Mouse (Mus musculus) lung, adult 2 months (tissue): ENCODE results near the gene Zfp949. TPM values are rescaled to one million over a fixed set of nuclear protein-coding genes. Genes with fewer than 3 reads are reported as not detected.

ENCODE experiments used
- DNase-seq: peaks from one replicate; pipeline ENCODE4 v3.0.0; 2022
- H3K4me1 ChIP-seq: fragments of 200-500 bp; 2 replicates; pipeline ENCODE4 v1.6.1; 2011; ENCODE audit warnings: low read length; ENCODE audit not compliant: control insufficient read depth, insufficient read depth
- H3K4me3 ChIP-seq: fragments of 200-500 bp; replicated peaks from 2 replicates; pipeline ENCODE3; 2011; ENCODE audit warnings: low read depth, mild to moderate bottlenecking, control low read depth, low read length; ENCODE audit errors: extremely low read depth
- CTCF ChIP-seq: fragments of 200-500 bp; IDR thresholded peaks from 2 replicates; pipeline ENCODE4 v1.5.1; 2011; ENCODE audit warnings: mild to moderate bottlenecking, low read length, control low read depth; ENCODE audit not compliant: insufficient read depth
- POLR2A ChIP-seq: fragments of 200-500 bp; IDR thresholded peaks from 2 replicates; pipeline ENCODE4 v1.6.1; 2011; ENCODE audit warnings: low read depth, mild to moderate bottlenecking, control low read depth, low read length, borderline replicate concordance; ENCODE audit errors: extremely low read depth
- WGBS: fragments of 180-500 bp; shearing (Covaris S2); methylation state at CpG from one replicate; pipeline ENCODE4 v1.1.7; 2018; 5-methylcytosine and 5-hydroxymethylcytosine counted together
- polyA plus RNA-seq: library from polyadenylated mRNA; depleted of rRNA; stranded (reverse); fragments of >200 nt; gene quantifications from 2 replicates; pipeline ENCODE4 v1.2.3, GENCODE M21; 2012; rRNA removed

Zfp949 gene
- 2.8 and 5.5 TPM in 2 replicates for polyA plus RNA-seq

DNA sequence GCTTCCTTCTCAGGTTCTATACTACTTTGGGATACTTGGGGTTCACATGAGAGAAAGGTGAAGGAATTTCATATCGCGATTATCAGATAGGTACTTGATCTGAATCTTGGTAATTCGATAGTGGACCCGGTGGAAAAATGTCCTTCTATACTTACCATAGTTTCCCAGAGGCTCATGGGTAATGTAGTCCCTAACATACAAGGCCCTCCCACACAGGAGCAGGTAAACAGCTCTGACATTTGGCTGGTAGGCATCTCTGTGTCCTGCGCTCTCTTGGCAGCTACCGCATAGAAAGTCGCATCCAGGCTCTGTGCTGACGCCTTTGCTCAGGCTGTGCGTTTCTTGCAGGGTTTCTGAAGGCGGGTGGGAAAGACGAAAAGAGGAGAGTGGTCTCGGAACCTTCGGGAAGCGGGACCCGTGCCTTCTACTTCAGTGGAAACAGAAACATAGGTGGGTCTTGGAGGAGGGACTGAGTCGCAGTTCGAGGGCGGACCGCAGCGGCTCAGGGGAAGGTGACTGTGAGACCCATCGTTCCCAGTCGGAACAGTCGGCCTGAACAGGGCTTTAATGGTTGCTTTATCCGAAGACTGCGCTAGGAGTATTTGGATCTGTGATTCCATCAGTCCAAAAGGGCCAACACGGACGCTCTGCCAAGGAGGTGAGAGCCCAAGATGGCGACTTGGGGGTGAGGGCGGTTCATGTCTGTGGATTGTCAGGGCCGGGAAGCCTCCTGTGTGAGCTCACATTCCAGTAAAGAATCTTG lies at the start of gene Zfp949:
Gene Zfp949, plus strand, starts transcription at position 170 of the 763 bp plus-strand sequence.
- WGBS: under 1% methylated on average over 30 of the region's 30 CpGs
- Histone ChIP-seq H3K4me1 (no peaks in the 10 kb centered on the region; the same call in 1 of the 2 replicates), H3K4me3 (peak within 1 kb of the TSS; percentile 100)
- DNase-seq: peak; percentile 78
- TF ChIP-seq POLR2A: peak; percentile 87; the same call in 1 of the 2 replicates
- no peak for TF ChIP-seq CTCF

- Histone ChIP-seq H3K4me1 (no peaks in the 10 kb centered on the region; the same call in 1 of the 2 replicates), H3K4me3 (no peak overlapping the region)
- WGBS: 58% methylated on average over 2 of the region's 2 CpGs
- no peak for DNase-seq
- TF ChIP-seq POLR2A (no peak), CTCF (no peak)
Observed at GRCm38 (mm10) chr9:88500112-88500511, 47.7 kb upstream of the Zfp949 start.

DNA sequence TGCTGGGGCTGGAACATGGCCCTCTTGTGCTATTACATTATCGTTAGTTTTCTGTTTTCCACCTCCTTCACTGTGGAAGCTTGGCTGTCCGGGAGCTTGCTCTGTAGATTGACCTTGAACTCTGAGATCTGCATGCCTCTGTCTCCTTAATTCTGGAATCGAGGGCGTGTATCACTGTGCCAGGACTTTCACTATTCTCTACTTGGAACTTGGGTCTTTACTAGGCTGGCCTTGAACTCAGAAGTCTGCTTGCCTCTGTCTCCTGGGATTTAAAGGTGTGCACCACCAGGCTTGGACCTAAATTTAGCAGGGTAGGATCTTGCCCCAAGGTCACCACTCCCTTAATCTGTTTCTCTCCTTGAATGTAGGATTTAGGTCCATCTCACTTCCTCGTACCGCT lies 46.0 kb upstream of the Zfp949 start:
- Histone ChIP-seq H3K4me1 (no peaks in the 10 kb centered on the region; the same call in 1 of the 2 replicates), H3K4me3 (no peak overlapping the region)
- TF ChIP-seq POLR2A (no peak), CTCF (no peak)
- DNase-seq: no peak
- WGBS: 83% methylated on average over 6 of the region's 6 CpGs

DNA sequence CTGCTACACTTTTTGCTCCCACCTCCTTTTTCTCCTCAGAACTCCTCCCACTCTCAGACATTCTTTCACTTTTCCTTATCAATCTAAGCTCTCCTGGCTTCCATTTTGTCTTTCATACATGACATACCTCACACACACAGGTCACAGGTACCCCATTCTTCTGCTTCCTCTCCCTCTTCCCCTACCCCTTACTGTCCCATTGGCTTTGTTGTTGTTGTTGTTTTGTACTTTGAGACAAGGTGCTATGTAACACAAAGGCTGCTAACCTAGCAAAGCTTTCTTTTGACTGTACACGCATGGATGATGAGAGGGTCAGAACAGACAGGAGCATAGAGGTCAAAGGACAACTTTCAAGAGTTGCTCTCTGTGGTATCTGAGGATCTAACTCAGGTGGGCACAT lies 32.3 kb upstream of the Zfp949 start:
- Histone ChIP-seq H3K4me3 (no peak overlapping the region), H3K4me1 (no peaks in the 10 kb centered on the region)
- TF ChIP-seq CTCF: no peak
- no peak for TF ChIP-seq POLR2A
- no peak for DNase-seq
- WGBS: 93% methylated on average over 1 of the region's 1 CpGs

DNA sequence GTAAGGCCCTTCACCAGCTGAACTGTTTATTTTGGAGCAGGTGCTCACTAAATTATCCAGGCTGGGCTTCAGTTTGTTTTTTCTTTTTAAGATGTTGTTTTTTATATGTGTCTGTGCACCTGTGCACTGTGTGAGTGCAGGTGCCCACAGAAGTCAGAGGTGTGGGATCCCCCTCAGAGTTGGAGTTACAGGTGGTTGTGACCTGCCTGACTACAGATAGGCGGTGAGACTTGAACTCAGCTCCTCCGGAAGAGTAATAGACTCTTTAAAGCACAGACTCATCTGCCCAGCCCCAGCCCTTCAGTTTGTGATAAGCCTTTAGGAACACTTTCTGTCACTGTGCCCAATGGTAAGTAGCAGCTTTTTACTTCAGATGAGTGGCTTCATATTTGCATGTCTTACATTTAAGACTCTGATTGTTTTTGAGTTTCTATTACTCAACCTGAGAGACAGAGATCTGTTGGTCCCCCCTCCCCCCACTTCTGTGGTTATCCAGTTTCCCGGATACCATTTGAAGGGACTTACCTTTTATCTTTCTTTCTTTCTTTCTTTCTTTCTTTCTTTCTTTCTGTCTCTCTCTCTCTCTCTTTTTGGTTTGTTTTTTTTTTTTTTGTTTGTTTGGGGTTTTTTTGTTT lies 31.3 kb upstream of the Zfp949 start:
- 74% methylated on average over 3 of the region's 3 CpGs for WGBS

GRCm38 (mm10) chr9:88519390-88520121 lies 28.3 kb upstream of the Zfp949 start:
- no peak overlapping the region for H3K4me3 ChIP-seq

More for the DNA sequence above, 31.3 kb upstream of the Zfp949 start:
- TF ChIP-seq POLR2A: no peak
- no peak for TF ChIP-seq CTCF
- no peak for DNase-seq
- Histone ChIP-seq H3K4me1 (peaks cover 1% of the 10 kb centered on the region), H3K4me3 (no peak overlapping the region)

GRCm38 (mm10) chr9:88520122-88520848 lies 27.5 kb upstream of the Zfp949 start:
- Histone ChIP-seq H3K4me1 (peaks cover 6% of the 10 kb centered on the region), H3K4me3 (no peak overlapping the region)
- WGBS: 55% methylated on average over 2 of the region's 2 CpGs
- no peak for DNase-seq
- TF ChIP-seq POLR2A (no peak), CTCF (no peak)

More at GRCm38 (mm10) chr9:88519390-88520121, 28.3 kb upstream of the Zfp949 start:
- no peak for DNase-seq
- peaks cover 6% of the 10 kb centered on the region for H3K4me1 ChIP-seq
- no peak for TF ChIP-seq POLR2A
- no peak for TF ChIP-seq CTCF

DNA sequence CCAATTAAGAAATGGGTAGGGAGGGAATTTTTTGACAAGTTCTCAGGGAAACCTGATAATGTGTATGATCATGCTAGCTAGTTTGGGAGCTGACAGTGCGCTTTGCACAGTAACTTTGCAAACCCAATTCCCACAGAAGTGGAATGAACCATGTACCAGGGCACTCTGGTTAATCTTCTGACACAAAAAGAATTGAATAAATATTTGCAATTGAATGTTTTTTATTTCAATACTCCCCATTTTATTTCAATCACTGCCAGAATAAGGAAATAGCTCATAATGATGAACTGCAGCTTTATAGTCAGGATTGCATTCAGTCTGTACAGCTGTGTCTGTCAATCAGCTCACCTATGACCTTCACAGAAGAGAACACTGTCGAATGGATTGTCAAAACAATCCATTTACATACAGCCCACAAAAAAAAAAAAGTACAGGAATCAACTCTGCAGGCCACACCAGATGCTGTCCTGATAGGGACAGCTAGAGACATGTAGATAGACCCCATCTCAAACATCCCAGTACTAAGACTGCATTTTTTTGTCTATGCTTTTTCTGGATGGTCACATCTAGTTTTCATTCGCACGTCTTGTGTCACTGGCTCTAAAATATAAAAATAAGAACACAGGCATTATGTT lies 26.9 kb upstream of the Zfp949 start:
- TF ChIP-seq POLR2A (no peak), CTCF (no peak)
- no peak for DNase-seq
- H3K4me3 ChIP-seq: no peak overlapping the region
- WGBS: 43% methylated on average over 4 of the region's 4 CpGs
- peaks cover 6% of the 10 kb centered on the region for H3K4me1 ChIP-seq
